Mouse (Mus musculus) CH12.LX (cell line): ENCODE measurements around the gene Tas1r3. TPM values are rescaled to one million over a fixed set of nuclear protein-coding genes. Genes with fewer than 3 reads are reported as not detected.
A peak's percentile ranks its signal among the peaks of the same experiment; 100 is the strongest.

Source experiments
- DNase-seq: peaks from one replicate; pipeline ENCODE4 v3.0.0-alpha.2; 2013; ENCODE audit errors: extremely low read depth
- H3K27ac ChIP-seq: 2 replicates; pipeline ENCODE4 v1.5.1; 2012; ENCODE audit warnings: low read depth, mild to moderate bottlenecking, control low read depth, moderate library complexity; ENCODE audit not compliant: insufficient read depth
- H3K27me3 ChIP-seq: replicated peaks from 2 replicates; pipeline ENCODE3; 2012; ENCODE audit warnings: inconsistent platforms
- H3K36me3 ChIP-seq, 2 experiments: replicated peaks in 1 of 2; 2 replicates each; pipeline versions ENCODE3 to v1.6.1; 2012; ENCODE audit warnings: inconsistent platforms in 1 of 2, low read length in 1 of 2, mild to moderate bottlenecking in 1 of 2, mixed read lengths in 1 of 2, moderate library complexity in 1 of 2; ENCODE audit not compliant: control insufficient read depth in 1 of 2, insufficient read depth in 1 of 2
- H3K4me1 ChIP-seq, 2 experiments: 2 replicates each; pipeline ENCODE4 v1.6.1; 2012; ENCODE audit warnings: inconsistent platforms in 1 of 2, moderate library complexity in 1 of 2; ENCODE audit not compliant: insufficient read depth in 2 of 2, control insufficient read depth in 1 of 2
- H3K4me2 ChIP-seq: 2 replicates; pipeline ENCODE4 v1.6.1; 2012; ENCODE audit warnings: low read depth, mild to moderate bottlenecking, control low read depth; ENCODE audit not compliant: poor library complexity, insufficient read depth, severe bottlenecking
- H3K4me3 ChIP-seq, 3 experiments: fragments of 150-350 bp in 1 of 3; sonication (generic) in 1 of 3; replicated peaks in 1 of 3; 2 replicates each; pipeline versions ENCODE3 to v1.5.1; 2011 to 2012; ENCODE audit warnings: low read depth in 2 of 3, low read length in 2 of 3, mild to moderate bottlenecking in 2 of 3, moderate library complexity in 2 of 3, control low read depth in 1 of 3, improper control_type of control experiment in 1 of 3, inconsistent platforms in 1 of 3, mixed read lengths in 1 of 3; ENCODE audit not compliant: poor library complexity in 1 of 3
- H3K79me2 ChIP-seq: replicated peaks from 2 replicates; pipeline ENCODE4 v1.6.1; 2012; ENCODE audit warnings: mild to moderate bottlenecking, moderate library complexity; ENCODE audit not compliant: control insufficient read depth, poor library complexity, insufficient read depth, severe bottlenecking; ENCODE audit errors: extremely low read depth
- H3K9ac ChIP-seq: 2 replicates; pipeline ENCODE4 v1.6.1; 2012; ENCODE audit warnings: low read depth, mild to moderate bottlenecking, control low read depth, moderate library complexity; ENCODE audit not compliant: insufficient read depth
- H3K9me3 ChIP-seq: replicated peaks from 2 replicates; pipeline ENCODE3; 2012; ENCODE audit warnings: low read length, inconsistent platforms, mixed read lengths
- BHLHE40 ChIP-seq: IDR thresholded peaks from 2 replicates; pipeline ENCODE4 v1.6.1; 2011; ENCODE audit warnings: mild to moderate bottlenecking, low read depth, low read length, improper control_type of control experiment
- CTCF ChIP-seq, 2 experiments: IDR thresholded peaks in 1 of 2; conservative IDR thresholded peaks in 1 of 2; 2 replicates each; pipeline ENCODE4 v1.5.1; 2011 to 2012; ENCODE audit warnings: low read depth in 2 of 2, low read length in 2 of 2, improper control_type of control experiment in 1 of 2, inconsistent platforms in 1 of 2, mild to moderate bottlenecking in 1 of 2, moderate library complexity in 1 of 2
- ELF1 ChIP-seq: IDR thresholded peaks from 2 replicates; pipeline ENCODE4 v1.6.1; 2014; ENCODE audit warnings: low read depth, mild to moderate bottlenecking, inconsistent platforms, low read length, improper control_type of control experiment
- EP300 ChIP-seq: IDR thresholded peaks from 2 replicates; pipeline ENCODE4 v1.6.1; 2011; ENCODE audit warnings: low read length, improper control_type of control experiment
- GABPA ChIP-seq: IDR thresholded peaks from 2 replicates; pipeline ENCODE4 v1.6.1; 2012; ENCODE audit warnings: low read depth, low read length, improper control_type of control experiment, inconsistent platforms; ENCODE audit not compliant: insufficient replicate concordance
- HCFC1 ChIP-seq: IDR thresholded peaks from 2 replicates; pipeline ENCODE4 v1.6.1; 2012; ENCODE audit warnings: low read depth, mild to moderate bottlenecking, inconsistent platforms, low read length, improper control_type of control experiment
- IRF4 ChIP-seq: IDR thresholded peaks from 2 replicates; pipeline ENCODE4 v1.6.1; 2014; ENCODE audit warnings: low read depth, mild to moderate bottlenecking, inconsistent platforms, low read length, improper control_type of control experiment
- JUN ChIP-seq: IDR thresholded peaks from 2 replicates; pipeline ENCODE4 v1.6.1; 2011; ENCODE audit warnings: low read depth, mild to moderate bottlenecking, low read length, improper control_type of control experiment, moderate library complexity; ENCODE audit not compliant: insufficient read depth
- KAT2A ChIP-seq: IDR thresholded peaks from 2 replicates; pipeline ENCODE4 v1.6.1; 2012; ENCODE audit warnings: low read length, improper control_type of control experiment, inconsistent platforms; ENCODE audit not compliant: insufficient replicate concordance
- MAFK ChIP-seq: IDR thresholded peaks from 2 replicates; pipeline ENCODE4 v1.6.1; 2011; ENCODE audit warnings: low read length, improper control_type of control experiment; ENCODE audit not compliant: insufficient replicate concordance
- MAX ChIP-seq: IDR thresholded peaks from 2 replicates; pipeline ENCODE4 v1.6.1; 2011; ENCODE audit warnings: low read length, improper control_type of control experiment
- MAZ ChIP-seq: IDR thresholded peaks from 2 replicates; pipeline ENCODE4 v1.6.1; 2012; ENCODE audit warnings: low read depth, mild to moderate bottlenecking, inconsistent platforms, low read length, improper control_type of control experiment, moderate library complexity
- MEF2A ChIP-seq: IDR thresholded peaks from 2 replicates; pipeline ENCODE4 v1.6.1; 2014; ENCODE audit warnings: low read depth, mild to moderate bottlenecking, inconsistent platforms, low read length, improper control_type of control experiment, borderline replicate concordance
- MXI1 ChIP-seq: IDR thresholded peaks from 2 replicates; pipeline ENCODE4 v1.6.1; 2011; ENCODE audit warnings: mild to moderate bottlenecking, low read depth, low read length, improper control_type of control experiment
- MYC ChIP-seq: IDR thresholded peaks from 2 replicates; pipeline ENCODE4 v1.6.1; 2011; ENCODE audit warnings: low read depth, mild to moderate bottlenecking, improper control_type of control experiment, low read length
- NELFE ChIP-seq: IDR thresholded peaks from 2 replicates; pipeline ENCODE4 v1.6.1; 2011; ENCODE audit warnings: low read depth, low read length, improper control_type of control experiment
- NRF1 ChIP-seq: IDR thresholded peaks from 2 replicates; pipeline ENCODE4 v1.6.1; 2014; ENCODE audit warnings: low read depth, mild to moderate bottlenecking, inconsistent platforms, low read length, improper control_type of control experiment, moderate library complexity
- PAX5 ChIP-seq: IDR thresholded peaks from 2 replicates; pipeline ENCODE4 v1.6.1; 2012; ENCODE audit warnings: low read length, inconsistent platforms, mixed read lengths
- POLR2A ChIP-seq: IDR thresholded peaks from 2 replicates; pipeline ENCODE4 v1.6.1; 2011; ENCODE audit warnings: low read depth, mild to moderate bottlenecking, improper control_type of control experiment, low read length
- POLR2AphosphoS2 ChIP-seq: IDR thresholded peaks from 2 replicates; pipeline ENCODE4 v1.6.1; 2011; ENCODE audit warnings: low read depth, low read length, improper control_type of control experiment
- RAD21 ChIP-seq: IDR thresholded peaks from 2 replicates; pipeline ENCODE4 v1.6.1; 2011; ENCODE audit warnings: low read depth, mild to moderate bottlenecking, low read length, improper control_type of control experiment, moderate library complexity
- SMC3 ChIP-seq: IDR thresholded peaks from 2 replicates; pipeline ENCODE4 v1.6.1; 2011; ENCODE audit warnings: low read depth, low read length, improper control_type of control experiment
- TBP ChIP-seq: conservative IDR thresholded peaks from 2 replicates; pipeline ENCODE4 v1.6.1; 2011; ENCODE audit warnings: low read depth, low read length, improper control_type of control experiment
- UBTF ChIP-seq: IDR thresholded peaks from 2 replicates; pipeline ENCODE4 v1.6.1; 2012; ENCODE audit warnings: low read depth, mild to moderate bottlenecking, inconsistent platforms, low read length, improper control_type of control experiment, moderate library complexity
- USF1 ChIP-seq: IDR thresholded peaks from 2 replicates; pipeline ENCODE4 v1.6.1; 2014; ENCODE audit warnings: low read depth, mild to moderate bottlenecking, inconsistent platforms, low read length, improper control_type of control experiment
- USF2 ChIP-seq: conservative IDR thresholded peaks from 2 replicates; pipeline ENCODE4 v1.6.1; 2011; ENCODE audit warnings: low read depth, low read length, improper control_type of control experiment
- ZC3H11A ChIP-seq: IDR thresholded peaks from 2 replicates; pipeline ENCODE4 v1.6.1; 2012; ENCODE audit warnings: low read depth, mild to moderate bottlenecking, inconsistent platforms, low read length, improper control_type of control experiment
- ZMIZ1 ChIP-seq: IDR thresholded peaks from 2 replicates; pipeline ENCODE4 v1.6.1; 2012; ENCODE audit warnings: low read depth, mild to moderate bottlenecking, inconsistent platforms, low read length, improper control_type of control experiment
- ZNF384 ChIP-seq: IDR thresholded peaks from 2 replicates; pipeline ENCODE4 v1.6.1; 2012; ENCODE audit warnings: low read depth, low read length, improper control_type of control experiment, inconsistent platforms
- dilution Hi-C: fragments of 300-500 bp; cut with MboI; formaldehyde crosslinking; loops from 2 replicates; pipeline ENCODE4 v1.14.3; 2020; ENCODE audit warnings: low sequenced_read_pairs; ENCODE audit not compliant: extremely low pct_unique_long_range_greater_than_20kb, extremely low pct_ligation_motif_present
- in situ Hi-C: fragments of 300-500 bp; cut with MboI; formaldehyde crosslinking; loops from 3 replicates; pipeline ENCODE4 v1.14.3; 2019; ENCODE audit warnings: low sequenced_read_pairs, low pct_ligation_motif_present, low pct_unique_long_range_greater_than_20kb, mixed read lengths
- polyA plus RNA-seq: library from polyadenylated mRNA; unstranded; fragments of >175 nt; gene quantifications from 2 replicates; pipeline ENCODE4 v1.2.1, GENCODE M21; 2012; ENCODE audit warnings: low read depth; ENCODE audit not compliant: insufficient read length
- total RNA-seq, 2 experiments: library from RNA; depleted of rRNA; stranded (reverse); fragments of 300-350 nt in 1 of 2; fragments of >200 nt in 1 of 2; gene quantifications; 2 replicates each; pipeline ENCODE4 v1.2.3; 2012 to 2014

Gene Tas1r3
- total and polyA plus RNA-seq, 3 experiments = 0.15 to 0.89 (median 0.47) TPM

DNA sequence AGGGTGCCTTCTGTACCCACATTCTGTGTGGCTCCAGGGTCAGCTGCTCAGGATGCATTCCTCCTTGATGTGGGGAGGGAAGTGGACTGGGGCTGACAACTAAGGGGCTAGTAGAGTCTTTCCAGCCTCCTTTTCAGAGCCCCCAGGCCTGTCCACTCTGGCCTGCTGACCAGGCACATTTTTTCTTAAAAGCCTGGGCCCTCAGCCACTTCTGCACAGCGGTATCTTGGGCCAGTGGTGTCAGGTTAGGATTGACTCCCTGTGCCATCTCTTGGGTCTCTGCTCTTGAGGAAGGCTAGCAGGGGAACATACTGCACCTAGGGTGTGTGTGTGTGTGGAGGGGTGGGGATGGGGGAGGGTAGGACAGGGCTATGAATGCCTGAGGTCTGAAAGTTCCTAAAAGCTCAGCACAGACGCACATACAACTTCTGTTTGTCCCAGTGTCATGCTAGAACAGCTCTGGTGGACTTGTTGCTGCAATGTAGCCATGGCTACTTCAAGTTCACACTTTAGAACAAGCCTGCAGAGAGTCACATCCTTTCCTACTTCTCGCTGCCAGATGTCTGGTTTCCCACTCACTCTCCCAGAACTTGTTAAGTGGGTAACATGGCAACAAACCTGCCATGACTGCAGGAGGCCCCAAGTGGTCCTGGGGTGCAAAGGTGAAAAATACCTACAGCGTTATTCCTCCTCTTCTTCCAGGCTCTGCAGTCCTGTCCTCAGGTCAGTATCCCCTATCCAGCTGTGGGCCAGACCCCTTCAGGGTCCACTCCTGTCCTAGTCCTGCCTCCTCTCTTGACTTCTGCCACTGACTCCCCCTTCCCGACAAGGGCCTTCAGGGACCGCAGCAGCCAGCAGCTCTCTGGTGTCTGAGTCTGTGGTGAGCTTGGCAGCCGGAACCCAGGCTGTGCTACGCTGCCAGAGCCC lies 22.8 kb downstream of the Tas1r3 start:
- DNase-seq = no peak
- peaks cover 17 to 23% of the 10 kb centered on the region in 2 experiments for H3K36me3 ChIP-seq
- H3K9ac ChIP-seq = peak overlapping the region; percentile 71
- in situ Hi-C loops = no loop called here
- peaks cover 18 to 28% of the 10 kb centered on the region in 2 experiments for H3K4me1 ChIP-seq
- TF ChIP-seq RAD21 (no peak), PAX5 (no peak), USF2 (no peak), NRF1 (no peak)
- peaks cover 3% of the 10 kb centered on the region for H3K9me3 ChIP-seq
- H3K4me2 ChIP-seq = peak overlapping the region; percentile 90
- peak overlapping the region; percentile 65; the same call in 1 of the 2 replicates for H3K27ac ChIP-seq
- dilution Hi-C loops = no loop called here
- H3K4me3 ChIP-seq = peak overlapping the region; percentile 43 to 76 (median 68)
- no peaks in the 10 kb centered on the region for H3K79me2 ChIP-seq
- no peaks in the 10 kb centered on the region for H3K27me3 ChIP-seq

DNA sequence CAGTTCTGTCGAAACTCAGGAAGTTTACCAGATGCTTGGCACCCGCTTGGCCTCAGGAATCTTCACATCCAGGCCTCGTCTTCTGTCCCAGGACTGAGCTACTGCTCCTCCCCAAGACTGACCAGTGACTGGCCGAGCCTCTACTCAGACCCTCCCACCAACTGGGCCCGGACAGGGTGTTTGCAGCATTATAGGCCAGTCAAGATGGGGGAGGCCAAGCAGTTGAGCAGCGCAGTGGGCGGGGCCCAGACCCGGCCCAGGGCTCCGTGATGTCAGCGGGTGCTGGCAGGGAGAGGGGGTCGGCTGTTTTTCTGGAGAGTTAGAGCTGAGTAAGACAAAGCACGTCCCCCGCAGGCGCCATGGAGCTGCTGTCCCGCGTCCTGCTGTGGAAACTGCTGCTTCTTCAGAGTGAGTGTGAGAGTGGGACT lies 23.7 kb downstream of the Tas1r3 start, which contains the start of gene Mxra8:
Gene Mxra8 (plus strand): TSS at position 198 of the 428 bp plus-strand sequence.
- H3K4me2 ChIP-seq = peak within 1 kb of the TSS; percentile 90
- peaks cover 17 to 29% of the 10 kb centered on the region in 2 experiments for H3K36me3 ChIP-seq
- no peaks in the 10 kb centered on the region for H3K27me3 ChIP-seq
- dilution Hi-C loops (no loop called here), in situ Hi-C loops (loop anchor here (5.0 to 10.0 kb wide), 2 partner anchors 38 to 105 kb away; partner anchors contain the start of gene Ube2j2)
- H3K4me3 ChIP-seq = peak within 1 kb of the TSS; percentile 43 to 76 (median 68)
- H3K27ac ChIP-seq = peak within 1 kb of the TSS; percentile 65
- no peaks in the 10 kb centered on the region for H3K79me2 ChIP-seq
- peaks cover 18 to 28% of the 10 kb centered on the region in 2 experiments for H3K4me1 ChIP-seq
- peak within 1 kb of the TSS; percentile 71 for H3K9ac ChIP-seq
- peak; percentile 61 for DNase-seq
- peaks cover 3% of the 10 kb centered on the region for H3K9me3 ChIP-seq
- TF ChIP-seq JUN (no peak), ZC3H11A (no peak), GABPA (no peak), MAX (no peak), POLR2A (peak; percentile 61), MXI1 (no peak; the same call in 1 of the 2 replicates), UBTF (no peak), CTCF (conservative IDR thresholded peaks at IDR 0.05 in 1 of 2, IDR thresholded peaks at IDR 0.05 in 1 of 2; ENCODE audit: low read depth in 2 of 2, low read length in 2 of 2) (no peak), USF1 (no peak), PAX5 (no peak), NELFE (peak; percentile 54; the same call in 1 of the 2 replicates), HCFC1 (no peak), TBP (no peak), ZMIZ1 (peak; percentile 45; the same call in 1 of the 2 replicates), EP300 (no peak), MAFK (no peak), ELF1 (no peak; the same call in 1 of the 2 replicates), NRF1 (peak; percentile 13; the same call in 1 of the 2 replicates), USF2 (no peak), IRF4 (no peak; the same call in 1 of the 2 replicates), POLR2AphosphoS2 (no peak), MAZ (peak; percentile 49; the same call in 1 of the 2 replicates), MYC (no peak), BHLHE40 (no peak; the same call in 1 of the 2 replicates), ZNF384 (no peak), MEF2A (peak; percentile 16; the same call in 1 of the 2 replicates), KAT2A (0 out of 2 replicates have a peak, but pooled peaks have one; percentile 3), SMC3 (no peak)
